In the genomic region with DNA sequence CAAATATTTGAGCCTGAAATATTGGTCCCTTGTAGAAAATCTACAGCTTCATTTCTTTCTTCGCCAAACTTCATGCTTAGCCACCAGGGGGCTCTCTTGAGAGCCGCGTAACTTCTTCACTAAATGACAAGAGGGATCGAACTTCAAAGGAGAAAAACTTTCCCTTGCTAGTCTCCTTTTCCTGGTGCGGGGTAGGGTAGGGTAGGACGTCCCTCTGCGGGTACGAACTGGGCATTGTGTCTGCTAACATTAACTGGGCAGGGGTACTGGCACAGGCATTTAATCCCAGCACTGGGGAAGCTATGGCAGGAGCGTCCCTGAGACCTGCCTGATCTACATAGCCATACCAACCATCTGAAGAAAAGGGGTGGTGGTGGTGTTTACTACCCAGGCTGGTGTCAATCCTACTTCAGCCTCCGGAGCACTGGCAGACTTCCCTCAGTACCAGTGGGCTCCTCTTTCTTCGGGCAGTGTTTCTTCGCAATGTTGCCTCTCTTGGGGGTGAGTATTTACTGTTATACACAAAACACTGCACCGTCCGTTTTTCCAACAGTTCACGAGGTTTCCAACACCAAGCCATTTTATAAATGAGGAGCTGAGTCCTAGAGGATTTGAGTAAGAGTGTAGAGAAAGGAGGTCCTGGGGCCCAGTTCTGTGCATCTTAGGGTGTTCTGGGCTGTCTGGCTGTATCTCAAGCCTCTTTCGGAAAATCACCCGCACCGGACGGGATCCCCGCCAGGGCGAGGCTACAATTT, we compare ENCODE assay signal across 8 mouse cellular contexts. TPM values are rescaled to one million over a fixed set of nuclear protein-coding genes. Genes with fewer than 3 reads are reported as not detected.
DNase-seq lines count a peak whose midpoint lies in the region; ATAC-seq and TF ChIP-seq lines count a peak whose summit lies in the region.

No protein-coding gene starts in this region.

- 0 out of 2 replicates have a peak overlapping the region, but pooled peaks have one; percentile 62 for H3K9ac ChIP-seq in intestine, postnatal 0 days (ENCODE audit: low read depth, low read length)
- H3K9ac ChIP-seq in liver, embryonic 15.5 days, result no peak overlapping the region

- 0 out of 2 replicates have a peak, but pooled peaks cover 12% of the 10 kb centered on the region for H3K27me3 ChIP-seq in intestine, postnatal 0 days (replicated peaks; ENCODE audit: control insufficient read depth, insufficient read depth, low read length)
- H3K27me3 ChIP-seq in liver, embryonic 15.5 days, result peaks cover 76% of the 10 kb centered on the region

- H3K27ac ChIP-seq in brown adipose tissue, adult 24 weeks (replicated peaks; ENCODE audit: low read depth, low read length), result peak overlapping the region; percentile 65
- H3K27ac ChIP-seq in intestine, postnatal 0 days (ENCODE audit: low read depth, low read length), result peak overlapping the region; percentile 41; the same call in 1 of the 2 replicates
- no peak overlapping the region for H3K27ac ChIP-seq in liver, embryonic 15.5 days (replicated peaks)

- peak; percentile 37 to 48 for DNase-seq in urinary bladder, postnatal 36 days (ENCODE audit: low spot score in 2 of 2)
- no peak for DNase-seq in urinary bladder, postnatal 10 days (ENCODE audit: low spot score)
- DNase-seq in gastrocnemius, postnatal 36 days, result peak; percentile 38 to 44
- DNase-seq in natural killer cell, adult 2 months (ENCODE audit: low spot score in 2 of 2), result peak; percentile 37 to 57
- no peak for DNase-seq in ovary, postnatal 14 days (ENCODE audit: low spot score)

- peaks cover 5% of the 10 kb centered on the region; the same call in 1 of the 2 replicates for H3K36me3 ChIP-seq in intestine, postnatal 0 days (ENCODE audit: control insufficient read depth, insufficient read depth)
- no peaks in the 10 kb centered on the region for H3K36me3 ChIP-seq in liver, embryonic 15.5 days (replicated peaks)

- ATAC-seq in intestine, postnatal 0 days, result 0 out of 2 replicates have a peak, but pooled peaks have one; percentile 3
- no peak for ATAC-seq in liver, embryonic 15.5 days (ENCODE audit: insufficient read depth)

- intact Hi-C loops in gastrocnemius, postnatal 36 days (cut with DNase I), result loop anchor here (1.0 to 5.0 kb wide), 2 partner anchors 17 to 38 kb away; partner anchors contain the start of genes Isg20l2 and Rrnad1

- no peaks in the 10 kb centered on the region for H3K4me1 ChIP-seq in brown adipose tissue, adult 24 weeks (ENCODE audit: control insufficient read depth, insufficient read depth, insufficient read length, low read length)
- H3K4me1 ChIP-seq in intestine, postnatal 0 days (replicated peaks; ENCODE audit: control insufficient read depth, insufficient read depth, low read length), result peaks cover 21% of the 10 kb centered on the region
- peaks cover 15% of the 10 kb centered on the region for H3K4me1 ChIP-seq in liver, embryonic 15.5 days (replicated peaks)

- 3% methylated on average over 21 of the region's 21 CpGs for WGBS in intestine, postnatal 0 days
- 3% methylated on average over 21 of the region's 21 CpGs for WGBS in liver, embryonic 15.5 days (ENCODE audit: insufficient replicate concordance)

- peak overlapping the region; percentile 80 for H3K4me3 ChIP-seq in brown adipose tissue, adult 24 weeks (ENCODE audit: insufficient read depth, low read depth, low read length)
- H3K4me3 ChIP-seq in intestine, postnatal 0 days (ENCODE audit: low read depth, low read length), result peak overlapping the region; percentile 52
- peak overlapping the region; percentile 41 for H3K4me3 ChIP-seq in liver, embryonic 15.5 days (replicated peaks)

- peak; percentile 86 for TF ChIP-seq CTCF in intestine, postnatal 0 days (IDR thresholded peaks at IDR 0.05; ENCODE audit: low read depth)

- H3K9me3 ChIP-seq in intestine, postnatal 0 days (ENCODE audit: control insufficient read depth), result no peaks in the 10 kb centered on the region
- H3K9me3 ChIP-seq in liver, embryonic 15.5 days (replicated peaks), result no peaks in the 10 kb centered on the region

- H3K4me2 ChIP-seq in intestine, postnatal 0 days (replicated peaks; ENCODE audit: low read depth), result peak overlapping the region; percentile 78
- peak overlapping the region; percentile 50 for H3K4me2 ChIP-seq in liver, embryonic 15.5 days

RNA-seq across cellular contexts. Expression of gene Nes, which starts 0.5 kb away (rescaled TPM):
- polyA plus RNA-seq in brown adipose tissue, adult 24 weeks (2012; ENCODE audit: insufficient read depth, insufficient read length, missing spikeins), result 7.6 and 8.4 TPM in 2 replicates
- 10 to 100 TPM; 15.4 to 20.5 TPM for total RNA-seq in gastrocnemius, postnatal 36 days (2021)
- 9.2 and 9.5 TPM in 2 replicates for polyA plus RNA-seq in intestine, postnatal 0 days (2015; fragmentation: Nextera tagmentation; extraction: Ambion mirVana)
- 2.2 and 2.3 TPM in 2 replicates for polyA plus RNA-seq in liver, embryonic 15.5 days (2015; fragmentation: Nextera tagmentation; extraction: Ambion mirVana)

RNA-seq across cellular contexts. Expression of gene Crabp2, which starts 21.9 kb away (rescaled TPM):
- not detected in 2 replicates for polyA plus RNA-seq in brown adipose tissue, adult 24 weeks (2012; ENCODE audit: insufficient read depth, insufficient read length, missing spikeins)
- under 1 TPM; 0.37 to 0.48 TPM for total RNA-seq in gastrocnemius, postnatal 36 days (2021)
- polyA plus RNA-seq in intestine, postnatal 0 days (2015; fragmentation: Nextera tagmentation; extraction: Ambion mirVana), result 0.81 and 1.9 TPM in 2 replicates
- polyA plus RNA-seq in liver, embryonic 15.5 days (2015; fragmentation: Nextera tagmentation; extraction: Ambion mirVana), result 0.31 and 0.75 TPM in 2 replicates

RNA-seq across cellular contexts. Expression of gene Bcan, which starts 29.7 kb away (rescaled TPM):
- polyA plus RNA-seq in brown adipose tissue, adult 24 weeks (2012; ENCODE audit: insufficient read depth, insufficient read length, missing spikeins), result not detected in 2 replicates
- under 1 TPM; 0.08 to 0.17 TPM for total RNA-seq in gastrocnemius, postnatal 36 days (2021)
- 0.17 and 0.24 TPM in 2 replicates for polyA plus RNA-seq in intestine, postnatal 0 days (2015; fragmentation: Nextera tagmentation; extraction: Ambion mirVana)
- polyA plus RNA-seq in liver, embryonic 15.5 days (2015; fragmentation: Nextera tagmentation; extraction: Ambion mirVana), result 0.10 TPM in 1 of 2 replicates, not detected in the other

RNA-seq across cellular contexts. Expression of gene Rrnad1, which starts 39.8 kb away (rescaled TPM):
- 4.5 and 6.7 TPM in 2 replicates for polyA plus RNA-seq in brown adipose tissue, adult 24 weeks (2012; ENCODE audit: insufficient read depth, insufficient read length, missing spikeins)
- total RNA-seq in gastrocnemius, postnatal 36 days (2021), result 1 to 10 TPM; 3.0 to 4.1 TPM
- polyA plus RNA-seq in intestine, postnatal 0 days (2015; fragmentation: Nextera tagmentation; extraction: Ambion mirVana), result 5.8 and 6.1 TPM in 2 replicates
- 5.6 and 6.3 TPM in 2 replicates for polyA plus RNA-seq in liver, embryonic 15.5 days (2015; fragmentation: Nextera tagmentation; extraction: Ambion mirVana)

RNA-seq across cellular contexts. Expression of gene Isg20l2, which starts 40.2 kb away (rescaled TPM):
- polyA plus RNA-seq in brown adipose tissue, adult 24 weeks (2012; ENCODE audit: insufficient read depth, insufficient read length, missing spikeins), result 6.7 and 7.9 TPM in 2 replicates
- total RNA-seq in gastrocnemius, postnatal 36 days (2021), result 1 to 10 TPM; 6.2 to 8.0 TPM
- 13.9 and 14.1 TPM in 2 replicates for polyA plus RNA-seq in intestine, postnatal 0 days (2015; fragmentation: Nextera tagmentation; extraction: Ambion mirVana)
- polyA plus RNA-seq in liver, embryonic 15.5 days (2015; fragmentation: Nextera tagmentation; extraction: Ambion mirVana), result 21.0 and 22.9 TPM in 2 replicates

Comparison
In these comparisons a context has a peak if more than half of its experiments do, and no peak if none do; other contexts are left out.
1. DNase-seq: peak in urinary bladder, postnatal 36 days (2 of 2), gastrocnemius, postnatal 36 days (2 of 2) and natural killer cell, adult 2 months (2 of 2); none in urinary bladder, postnatal 10 days (single experiment) and ovary, postnatal 14 days (single experiment).
2. Peak in every context shown above with its lines, with median percentiles within 50 percentile points of each other: H3K4me3 ChIP-seq.